Mouse (Mus musculus) liver, embryonic 16.5 days (tissue): ENCODE results near the gene Tnc. TPM values are rescaled to one million over a fixed set of nuclear protein-coding genes. Genes with fewer than 3 reads are reported as not detected.

ENCODE experiments used
- ATAC-seq: fragments of 200-750 bp; cut with Nextera tagmentation; 2 replicates; pipeline ENCODE4 v1.8.0; 2017; ENCODE audit warnings: low read depth, mild to moderate bottlenecking, moderate number of reproducible peaks, moderate library complexity
- H3K27ac ChIP-seq: fragments of 300-500 bp; sonication (generic); 2 replicates; pipeline ENCODE4 v1.5.1; 2014; ENCODE audit warnings: mild to moderate bottlenecking, low read length
- H3K27me3 ChIP-seq: fragments of 300-500 bp; sonication (generic); 2 replicates; pipeline ENCODE4 v1.6.1; 2014; ENCODE audit warnings: low read depth, low read length, mixed read lengths; ENCODE audit not compliant: control insufficient read depth, insufficient read depth
- H3K36me3 ChIP-seq: fragments of 300-500 bp; sonication (generic); 2 replicates; pipeline ENCODE4 v1.6.1; 2014; ENCODE audit warnings: mild to moderate bottlenecking; ENCODE audit not compliant: control insufficient read depth, insufficient read depth
- H3K4me1 ChIP-seq: fragments of 300-500 bp; sonication (generic); 2 replicates; pipeline ENCODE4 v1.6.1; 2014; ENCODE audit warnings: low read depth, low read length, mixed read lengths; ENCODE audit not compliant: control insufficient read depth
- H3K4me2 ChIP-seq: fragments of 300-500 bp; sonication (generic); 2 replicates; pipeline ENCODE4 v1.6.1; 2014; ENCODE audit warnings: low read depth, low read length, mixed read lengths
- H3K4me3 ChIP-seq: fragments of 300-500 bp; sonication (generic); 2 replicates; pipeline ENCODE4 v1.5.1; 2014; ENCODE audit warnings: low read depth, mild to moderate bottlenecking, low read length
- H3K9ac ChIP-seq: fragments of 300-500 bp; sonication (generic); 2 replicates; pipeline ENCODE4 v1.6.1; 2014; ENCODE audit warnings: low read depth, low read length
- H3K9me3 ChIP-seq: fragments of 300-500 bp; sonication (generic); replicated peaks from 2 replicates; pipeline ENCODE4 v1.6.1; 2016; ENCODE audit warnings: low read length; ENCODE audit not compliant: control insufficient read depth
- WGBS: fragments of 180-500 bp; shearing (Covaris S2); extraction: QIAGEN DNeasy Blood & Tissue Kit; methylation state at CpG from one replicate; pipeline ENCODE4 v1.1.7; 2014; ENCODE audit not compliant: insufficient replicate concordance; 5-methylcytosine and 5-hydroxymethylcytosine counted together
- polyA plus RNA-seq: library from polyadenylated mRNA; unstranded; fragments of >200 nt; fragmentation: Nextera tagmentation; extraction: Ambion mirVana; gene quantifications from 2 replicates; pipeline ENCODE4 v1.2.1, GENCODE M21; 2015

Tnc gene
- polyA plus RNA-seq, 1 experiment from 2014 or later: 3.4 TPM

GRCm38 (mm10) chr4:63986576-63986975 is 60.2 kb downstream of the Tnc start:
- no peaks in the 10 kb centered on the region for H3K27me3 ChIP-seq
- H3K4me3 ChIP-seq: no peak overlapping the region
- no peak overlapping the region for H3K9ac ChIP-seq
- no peaks in the 10 kb centered on the region for H3K9me3 ChIP-seq
- no peak overlapping the region for H3K27ac ChIP-seq
- H3K4me2 ChIP-seq: no peak overlapping the region
- ATAC-seq: no peak
- H3K36me3 ChIP-seq: no peaks in the 10 kb centered on the region
- H3K4me1 ChIP-seq: no peaks in the 10 kb centered on the region

GRCm38 (mm10) chr4:63983098-63983445 is 63.7 kb downstream of the Tnc start:
- H3K27ac ChIP-seq: no peak overlapping the region
- no peaks in the 10 kb centered on the region; the same call in 1 of the 2 replicates for H3K4me1 ChIP-seq
- H3K9ac ChIP-seq: no peak overlapping the region
- no peak for ATAC-seq
- H3K27me3 ChIP-seq: no peaks in the 10 kb centered on the region
- H3K4me3 ChIP-seq: no peak overlapping the region
- H3K36me3 ChIP-seq: no peaks in the 10 kb centered on the region
- no peak overlapping the region for H3K4me2 ChIP-seq
- H3K9me3 ChIP-seq: no peaks in the 10 kb centered on the region
- WGBS: 50% methylated on average over 8 of the region's 8 CpGs

- WGBS: 50% methylated on average over 12 of the region's 12 CpGs
- Histone ChIP-seq H3K27ac (no peak overlapping the region), H3K9ac (no peak overlapping the region), H3K4me3 (no peak overlapping the region), H3K27me3 (no peaks in the 10 kb centered on the region), H3K9me3 (no peaks in the 10 kb centered on the region), H3K36me3 (no peaks in the 10 kb centered on the region), H3K4me1 (no peaks in the 10 kb centered on the region; the same call in 1 of the 2 replicates), H3K4me2 (no peak overlapping the region)
- ATAC-seq: no peak
Observed at GRCm38 (mm10) chr4:63982425-63983097, 64.3 kb downstream of the Tnc start.

GRCm38 (mm10) chr4:63980211-63980794 is 66.5 kb downstream of the Tnc start:
- H3K9ac ChIP-seq: no peak overlapping the region
- H3K36me3 ChIP-seq: no peaks in the 10 kb centered on the region
- no peaks in the 10 kb centered on the region for H3K9me3 ChIP-seq
- no peaks in the 10 kb centered on the region; the same call in 1 of the 2 replicates for H3K4me1 ChIP-seq
- H3K4me3 ChIP-seq: no peak overlapping the region
- ATAC-seq: no peak
- no peaks in the 10 kb centered on the region for H3K27me3 ChIP-seq
- no peak overlapping the region for H3K4me2 ChIP-seq
- 55% methylated on average over 1 of the region's 1 CpGs for WGBS
- H3K27ac ChIP-seq: no peak overlapping the region

- H3K4me3 ChIP-seq: no peak overlapping the region
- WGBS: 41% methylated on average over 2 of the region's 2 CpGs
- no peak overlapping the region for H3K9ac ChIP-seq
- H3K4me1 ChIP-seq: no peaks in the 10 kb centered on the region; the same call in 1 of the 2 replicates
- H3K36me3 ChIP-seq: no peaks in the 10 kb centered on the region
- H3K27ac ChIP-seq: no peak overlapping the region
- H3K9me3 ChIP-seq: no peaks in the 10 kb centered on the region
- no peaks in the 10 kb centered on the region for H3K27me3 ChIP-seq
- 0 out of 2 replicates have a peak, but pooled peaks have one; percentile 39 for ATAC-seq
- H3K4me2 ChIP-seq: no peak overlapping the region
Observed at GRCm38 (mm10) chr4:63979635-63980034, 67.2 kb downstream of the Tnc start.

- Histone ChIP-seq H3K27ac (no peak overlapping the region), H3K9me3 (no peaks in the 10 kb centered on the region), H3K4me1 (no peaks in the 10 kb centered on the region), H3K36me3 (no peaks in the 10 kb centered on the region), H3K27me3 (no peaks in the 10 kb centered on the region), H3K4me2 (no peak overlapping the region), H3K9ac (no peak overlapping the region), H3K4me3 (no peak overlapping the region)
- no peak for ATAC-seq
- WGBS: 69% methylated on average over 2 of the region's 2 CpGs
Observed at GRCm38 (mm10) chr4:63972536-63972935, 74.3 kb downstream of the Tnc start.

GRCm38 (mm10) chr4:63971762-63972161 is 75.1 kb downstream of the Tnc start:
- Histone ChIP-seq H3K4me2 (no peak overlapping the region), H3K4me3 (no peak overlapping the region), H3K9ac (no peak overlapping the region), H3K9me3 (no peaks in the 10 kb centered on the region), H3K4me1 (no peaks in the 10 kb centered on the region), H3K27ac (no peak overlapping the region), H3K27me3 (no peaks in the 10 kb centered on the region), H3K36me3 (no peaks in the 10 kb centered on the region)
- 61% methylated on average over 1 of the region's 1 CpGs for WGBS
- ATAC-seq: no peak

GRCm38 (mm10) chr4:63970925-63971324 is 75.9 kb downstream of the Tnc start:
- ATAC-seq: no peak
- Histone ChIP-seq H3K9ac (no peak overlapping the region), H3K9me3 (no peaks in the 10 kb centered on the region), H3K4me1 (no peaks in the 10 kb centered on the region), H3K36me3 (no peaks in the 10 kb centered on the region), H3K4me2 (no peak overlapping the region), H3K27ac (no peak overlapping the region), H3K4me3 (no peak overlapping the region), H3K27me3 (no peaks in the 10 kb centered on the region)
- 42% methylated on average over 4 of the region's 4 CpGs for WGBS

- Histone ChIP-seq H3K9me3 (no peaks in the 10 kb centered on the region), H3K4me1 (no peaks in the 10 kb centered on the region), H3K4me3 (no peak overlapping the region), H3K36me3 (no peaks in the 10 kb centered on the region), H3K9ac (no peak overlapping the region), H3K27ac (no peak overlapping the region), H3K4me2 (no peak overlapping the region), H3K27me3 (no peaks in the 10 kb centered on the region)
- no peak for ATAC-seq
- WGBS: 58% methylated on average over 3 of the region's 3 CpGs
Observed at GRCm38 (mm10) chr4:63969891-63970290, 76.9 kb downstream of the Tnc start.
